Mouse (Mus musculus): ENCODE measurements around the gene Ptpdc1. TPM values are rescaled to one million over a fixed set of nuclear protein-coding genes. Genes with fewer than 3 reads are reported as not detected.

The Ptpdc1 gene
- polyA plus RNA-seq, 1 experiment, result 5.5 TPM

GRCm38 (mm10) chr13:48561481-48561880, 64.0 kb downstream of the Ptpdc1 start:
- Histone ChIP-seq H3K79me2 (ENCODE audit: control insufficient read depth, insufficient read depth) (no peaks in the 10 kb centered on the region), H3K27me3 (ENCODE audit: control insufficient read depth, insufficient read depth, insufficient read length) (no peaks in the 10 kb centered on the region)

GRCm38 (mm10) chr13:48555976-48556375, 69.5 kb downstream of the Ptpdc1 start:
- no peak overlapping the region for H3ac ChIP-seq (ENCODE audit: control insufficient read depth, insufficient read length, low read depth)
- H3K36me3 ChIP-seq (ENCODE audit: control insufficient read depth, insufficient read depth), result no peaks in the 10 kb centered on the region
- TF ChIP-seq CTCF (IDR thresholded peaks at IDR 0.05; ENCODE audit: control insufficient read depth, insufficient read depth, insufficient read length), result no peak
- no peak for TF ChIP-seq MYOD1 (IDR thresholded peaks at IDR 0.05; ENCODE audit: control insufficient read depth, insufficient read length, low read depth)
- TF ChIP-seq USF1 (IDR thresholded peaks at IDR 0.05; ENCODE audit: low read depth), result no peak
- no peak for TF ChIP-seq CEBPB (IDR thresholded peaks at IDR 0.05; ENCODE audit: low read depth)
- no peak for TF ChIP-seq FOSL1 (IDR thresholded peaks at IDR 0.05; ENCODE audit: insufficient read depth, low read length, poor library complexity, severe bottlenecking)
- no peak for TF ChIP-seq MYOG (IDR thresholded peaks at IDR 0.05; ENCODE audit: control insufficient read depth, extremely low read depth, insufficient read length)
- TF ChIP-seq MAX (IDR thresholded peaks at IDR 0.05), result no peak
- H3K4me3 ChIP-seq (ENCODE audit: insufficient read depth, poor library complexity, severe bottlenecking), result no peak overlapping the region
- H3K79me2 ChIP-seq (ENCODE audit: control insufficient read depth, insufficient read depth), result no peaks in the 10 kb centered on the region
- H3K27me3 ChIP-seq (ENCODE audit: control insufficient read depth, insufficient read depth, insufficient read length), result no peaks in the 10 kb centered on the region
- no peaks in the 10 kb centered on the region for H3K79me3 ChIP-seq (ENCODE audit: low read depth)

More at GRCm38 (mm10) chr13:48561481-48561880, 64.0 kb downstream of the Ptpdc1 start:
- Histone ChIP-seq H3ac (ENCODE audit: control insufficient read depth, insufficient read length, low read depth) (no peak overlapping the region), H3K4me3 (ENCODE audit: insufficient read depth, poor library complexity, severe bottlenecking) (no peak overlapping the region), H3K79me3 (ENCODE audit: low read depth) (no peaks in the 10 kb centered on the region), H3K36me3 (ENCODE audit: control insufficient read depth, insufficient read depth) (no peaks in the 10 kb centered on the region)
- TF ChIP-seq MYOG (IDR thresholded peaks at IDR 0.05; ENCODE audit: control insufficient read depth, extremely low read depth, insufficient read length) (no peak), CTCF (IDR thresholded peaks at IDR 0.05; ENCODE audit: control insufficient read depth, insufficient read depth, insufficient read length) (no peak), FOSL1 (IDR thresholded peaks at IDR 0.05; ENCODE audit: insufficient read depth, low read length, poor library complexity, severe bottlenecking) (no peak), MAX (IDR thresholded peaks at IDR 0.05) (no peak), USF1 (IDR thresholded peaks at IDR 0.05; ENCODE audit: low read depth) (no peak), MYOD1 (IDR thresholded peaks at IDR 0.05; ENCODE audit: control insufficient read depth, insufficient read length, low read depth) (no peak), CEBPB (IDR thresholded peaks at IDR 0.05; ENCODE audit: low read depth) (no peak)

GRCm38 (mm10) chr13:48554552-48554951, 70.9 kb downstream of the Ptpdc1 start:
- Histone ChIP-seq H3K79me2 (ENCODE audit: control insufficient read depth, insufficient read depth) (no peaks in the 10 kb centered on the region), H3K4me3 (ENCODE audit: insufficient read depth, poor library complexity, severe bottlenecking) (no peak overlapping the region), H3K36me3 (ENCODE audit: control insufficient read depth, insufficient read depth) (no peaks in the 10 kb centered on the region), H3ac (ENCODE audit: control insufficient read depth, insufficient read length, low read depth) (no peak overlapping the region), H3K27me3 (ENCODE audit: control insufficient read depth, insufficient read depth, insufficient read length) (no peaks in the 10 kb centered on the region), H3K79me3 (ENCODE audit: low read depth) (no peaks in the 10 kb centered on the region)
- TF ChIP-seq FOSL1 (IDR thresholded peaks at IDR 0.05; ENCODE audit: insufficient read depth, low read length, poor library complexity, severe bottlenecking) (no peak), CTCF (IDR thresholded peaks at IDR 0.05; ENCODE audit: control insufficient read depth, insufficient read depth, insufficient read length) (no peak), MAX (IDR thresholded peaks at IDR 0.05) (no peak), MYOG (IDR thresholded peaks at IDR 0.05; ENCODE audit: control insufficient read depth, extremely low read depth, insufficient read length) (no peak), USF1 (IDR thresholded peaks at IDR 0.05; ENCODE audit: low read depth) (no peak), CEBPB (IDR thresholded peaks at IDR 0.05; ENCODE audit: low read depth) (no peak), MYOD1 (IDR thresholded peaks at IDR 0.05; ENCODE audit: control insufficient read depth, insufficient read length, low read depth) (no peak)

GRCm38 (mm10) chr13:48553511-48553910, 72.0 kb downstream of the Ptpdc1 start:
- TF ChIP-seq MAX (IDR thresholded peaks at IDR 0.05) (no peak), CEBPB (IDR thresholded peaks at IDR 0.05; ENCODE audit: low read depth) (no peak), CTCF (IDR thresholded peaks at IDR 0.05; ENCODE audit: control insufficient read depth, insufficient read depth, insufficient read length) (no peak), MYOD1 (IDR thresholded peaks at IDR 0.05; ENCODE audit: control insufficient read depth, insufficient read length, low read depth) (no peak), FOSL1 (IDR thresholded peaks at IDR 0.05; ENCODE audit: insufficient read depth, low read length, poor library complexity, severe bottlenecking) (no peak), MYOG (IDR thresholded peaks at IDR 0.05; ENCODE audit: control insufficient read depth, extremely low read depth, insufficient read length) (no peak), USF1 (IDR thresholded peaks at IDR 0.05; ENCODE audit: low read depth) (no peak)
- H3K79me3 ChIP-seq (ENCODE audit: low read depth), result no peaks in the 10 kb centered on the region
- H3K36me3 ChIP-seq (ENCODE audit: control insufficient read depth, insufficient read depth), result no peaks in the 10 kb centered on the region
- no peak overlapping the region for H3ac ChIP-seq (ENCODE audit: control insufficient read depth, insufficient read length, low read depth)
- no peaks in the 10 kb centered on the region for H3K27me3 ChIP-seq (ENCODE audit: control insufficient read depth, insufficient read depth, insufficient read length)
- no peak overlapping the region for H3K4me3 ChIP-seq (ENCODE audit: insufficient read depth, poor library complexity, severe bottlenecking)
- H3K79me2 ChIP-seq (ENCODE audit: control insufficient read depth, insufficient read depth), result no peaks in the 10 kb centered on the region

- TF ChIP-seq CTCF (IDR thresholded peaks at IDR 0.05; ENCODE audit: control insufficient read depth, insufficient read depth, insufficient read length) (no peak), MYOG (IDR thresholded peaks at IDR 0.05; ENCODE audit: control insufficient read depth, extremely low read depth, insufficient read length) (no peak), FOSL1 (IDR thresholded peaks at IDR 0.05; ENCODE audit: insufficient read depth, low read length, poor library complexity, severe bottlenecking) (no peak), MAX (IDR thresholded peaks at IDR 0.05) (no peak), CEBPB (IDR thresholded peaks at IDR 0.05; ENCODE audit: low read depth) (no peak), USF1 (IDR thresholded peaks at IDR 0.05; ENCODE audit: low read depth) (no peak), MYOD1 (IDR thresholded peaks at IDR 0.05; ENCODE audit: control insufficient read depth, insufficient read length, low read depth) (no peak)
- H3K27me3 ChIP-seq (ENCODE audit: control insufficient read depth, insufficient read depth, insufficient read length), result no peaks in the 10 kb centered on the region
- H3K79me3 ChIP-seq (ENCODE audit: low read depth), result no peaks in the 10 kb centered on the region
- H3K36me3 ChIP-seq (ENCODE audit: control insufficient read depth, insufficient read depth), result no peaks in the 10 kb centered on the region
- peak overlapping the region; percentile 33 for H3ac ChIP-seq (ENCODE audit: control insufficient read depth, insufficient read length, low read depth)
- no peaks in the 10 kb centered on the region for H3K79me2 ChIP-seq (ENCODE audit: control insufficient read depth, insufficient read depth)
- H3K4me3 ChIP-seq (ENCODE audit: insufficient read depth, poor library complexity, severe bottlenecking), result no peak overlapping the region
Observed at GRCm38 (mm10) chr13:48552181-48553090, 73.0 kb downstream of the Ptpdc1 start.

Data from C2C12 (cell line).